Mouse (Mus musculus) heart, adult 2 months (tissue): Measurements from ENCODE around the gene Cr1l. TPM values are rescaled to one million over a fixed set of nuclear protein-coding genes. Genes with fewer than 3 reads are reported as not detected.
A peak's percentile ranks its signal among the peaks of the same experiment; 100 is the strongest.

Source experiments
- DNase-seq, 2 experiments: peaks; one replicate each; pipeline ENCODE4 v3.0.0; 2021
- H3K27ac ChIP-seq: fragments of 200-600 bp; 2 replicates; pipeline ENCODE4 v1.8.1; 2022
- H3K27me3 ChIP-seq: fragments of 200-500 bp; 2 replicates; pipeline ENCODE4 v1.6.1; 2012; ENCODE audit warnings: mild to moderate bottlenecking, low read length, inconsistent platforms, mixed read lengths; ENCODE audit not compliant: control insufficient read depth, insufficient read depth
- H3K36me3 ChIP-seq: fragments of 200-500 bp; 2 replicates; pipeline ENCODE4 v1.6.1; 2012; ENCODE audit warnings: low read length, inconsistent platforms; ENCODE audit not compliant: control insufficient read depth, insufficient read depth
- H3K4me1 ChIP-seq: fragments of 200-500 bp; 2 replicates; pipeline ENCODE4 v1.6.1; 2011; ENCODE audit warnings: low read length; ENCODE audit not compliant: control insufficient read depth, insufficient read depth
- H3K4me3 ChIP-seq: fragments of 200-600 bp; 2 replicates; pipeline ENCODE4 v1.8.1; 2022
- H3K79me2 ChIP-seq: fragments of 200-500 bp; replicated peaks from 2 replicates; pipeline ENCODE4 v1.6.1; 2012; ENCODE audit warnings: mild to moderate bottlenecking, inconsistent platforms, low read length, moderate library complexity, mixed read lengths; ENCODE audit not compliant: control insufficient read depth, insufficient read depth
- H3K9ac ChIP-seq: fragments of 200-500 bp; 2 replicates; pipeline ENCODE4 v1.6.1; 2012; ENCODE audit warnings: low read depth, mild to moderate bottlenecking, control low read depth, inconsistent platforms, low read length, mixed read lengths
- CTCF ChIP-seq: fragments of 200-600 bp; IDR thresholded peaks from 2 replicates; pipeline ENCODE4 v1.8.1; 2022; ENCODE audit warnings: antibody characterized with exemption, mild to moderate bottlenecking, moderate library complexity
- EP300 ChIP-seq: fragments of 200-500 bp; IDR thresholded peaks from 2 replicates; pipeline ENCODE4 v1.6.1; 2011; ENCODE audit warnings: low read depth, low read length, control low read depth; ENCODE audit not compliant: insufficient read depth
- POLR2A ChIP-seq: fragments of 200-500 bp; IDR thresholded peaks from 2 replicates; pipeline ENCODE4 v1.6.1; 2011; ENCODE audit warnings: mild to moderate bottlenecking, low read depth, low read length, control low read depth; ENCODE audit not compliant: insufficient read depth
- WGBS: fragments of 180-500 bp; shearing (Covaris S2); methylation state at CpG from one replicate; pipeline ENCODE4 v1.1.7; 2018; 5-methylcytosine and 5-hydroxymethylcytosine counted together
- intact Hi-C: fragments of 180-260 bp; cut with DNase I; formaldehyde crosslinking; loops from one replicate; pipeline ENCODE4 v1.15.1; 2025
- polyA plus RNA-seq: library from polyadenylated mRNA; depleted of rRNA; stranded (reverse); fragments of >200 nt; gene quantifications from 2 replicates; pipeline ENCODE4 v1.2.3, GENCODE M21; 2012; rRNA removed
- total RNA-seq, 2 experiments: library from RNA; stranded (reverse); gene quantifications; 2 replicates each; pipeline ENCODE4 v1.2.3; 2021

The Cr1l gene
- total and polyA plus RNA-seq, 3 experiments: 63.3 to 75.1 (median 64.7) TPM

DNA sequence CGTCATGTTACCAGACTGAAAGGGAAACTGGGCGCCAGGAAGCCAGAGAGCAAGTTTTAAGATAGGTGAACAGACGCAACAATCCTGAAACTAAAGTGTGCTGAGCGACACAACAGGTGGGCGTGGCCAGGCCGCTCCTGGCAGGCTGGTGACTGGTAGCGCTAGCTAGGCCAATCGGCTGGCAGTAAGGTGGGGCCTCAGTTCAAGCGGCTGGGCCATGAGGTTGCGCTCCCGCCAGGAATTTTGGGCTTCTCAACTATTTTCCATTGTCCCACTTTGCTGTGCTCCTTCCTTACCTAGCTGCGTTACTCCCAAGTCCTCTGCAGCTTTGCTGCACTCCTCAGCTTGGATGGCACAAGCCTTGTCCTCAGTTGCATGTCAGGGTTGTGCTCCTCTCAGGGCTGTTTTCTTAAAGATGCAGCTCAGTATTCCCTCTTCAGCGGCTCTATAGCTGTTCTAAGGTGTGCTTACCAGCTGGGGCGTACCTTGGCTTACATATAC, 39.1 kb downstream of the Cr1l start, which contains the start of gene Cd46:
Gene Cd46 (minus strand): TSS at position 30 of the 501 bp plus-strand sequence.
- intact Hi-C loops: loop anchor here (5.0 to 10.0 kb wide), 2 partner anchors 35 to 117 kb away; no protein-coding TSS in a partner anchor
- no peaks in the 10 kb centered on the region for H3K27me3 ChIP-seq
- peak; percentile 73 to 82 for DNase-seq
- WGBS: 5% methylated on average over 14 of the region's 14 CpGs
- no peaks in the 10 kb centered on the region for H3K79me2 ChIP-seq
- H3K9ac ChIP-seq: peak within 1 kb of the TSS; percentile 74
- TF ChIP-seq POLR2A (peak; percentile 56), CTCF (no peak), EP300 (no peak)
- peaks cover 2% of the 10 kb centered on the region for H3K4me1 ChIP-seq
- H3K27ac ChIP-seq: peak within 1 kb of the TSS; percentile 29
- H3K36me3 ChIP-seq: no peaks in the 10 kb centered on the region
- peak within 1 kb of the TSS; percentile 48 for H3K4me3 ChIP-seq

DNA sequence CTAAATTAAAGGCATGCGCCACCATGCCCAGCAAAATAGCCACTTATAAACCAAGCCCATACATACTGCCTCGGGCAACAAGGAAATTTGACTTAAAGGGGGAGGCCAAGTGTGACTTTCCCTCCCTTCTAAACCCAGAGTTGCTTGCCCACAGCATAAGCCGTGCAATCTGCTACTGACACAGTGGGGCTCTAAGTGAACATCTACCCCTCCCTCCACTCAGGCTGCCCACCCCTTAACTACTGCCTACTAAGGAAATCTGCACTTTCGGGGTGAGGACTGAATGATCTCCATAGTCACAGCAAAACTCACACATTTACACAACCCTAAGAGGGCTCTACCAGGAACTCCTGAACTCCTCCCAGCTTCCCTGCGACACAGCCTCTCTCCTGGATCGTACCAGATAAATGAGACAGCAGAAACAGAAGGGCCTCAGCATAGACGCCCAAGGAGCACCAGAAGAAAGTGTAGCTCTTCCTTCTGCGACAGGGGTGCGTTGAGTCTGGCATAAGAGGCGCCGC, 39.6 kb downstream of the Cr1l start:
- TF ChIP-seq CTCF (no peak), EP300 (no peak), POLR2A (no peak)
- no peak for DNase-seq
- H3K4me1 ChIP-seq: peaks cover 2% of the 10 kb centered on the region
- intact Hi-C loops: loop anchor here (5.0 to 10.0 kb wide), 2 partner anchors 36 to 117 kb away; no protein-coding TSS in a partner anchor
- H3K9ac ChIP-seq: peak overlapping the region; percentile 74
- no peaks in the 10 kb centered on the region for H3K79me2 ChIP-seq
- H3K4me3 ChIP-seq: peak overlapping the region; percentile 48
- H3K27ac ChIP-seq: peak overlapping the region; percentile 29
- 21% methylated on average over 11 of the region's 11 CpGs for WGBS
- H3K36me3 ChIP-seq: no peaks in the 10 kb centered on the region
- H3K27me3 ChIP-seq: no peaks in the 10 kb centered on the region

DNA sequence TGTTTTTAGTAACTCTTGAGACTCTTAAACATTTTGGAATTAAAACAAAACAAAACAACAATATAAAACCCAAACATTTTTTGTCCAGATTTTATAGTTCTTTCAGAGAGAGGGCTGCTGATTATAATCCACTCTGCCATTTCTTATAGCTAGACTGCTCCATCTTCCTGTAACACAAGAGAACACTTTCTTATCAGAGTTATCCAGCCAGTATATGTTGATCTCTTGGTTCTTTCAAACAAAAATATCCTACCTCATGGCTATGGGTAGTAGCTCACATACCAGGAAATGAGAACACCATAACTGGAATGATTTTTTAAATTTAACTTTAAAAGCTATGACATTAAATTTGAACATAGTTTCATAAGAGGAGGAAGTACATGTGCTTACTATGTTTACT, 49.2 kb downstream of the Cr1l start:
- intact Hi-C loops: no loop called here
- no peak overlapping the region for H3K9ac ChIP-seq
- no peak for DNase-seq

More for the DNA sequence above, 49.2 kb downstream of the Cr1l start:
- Histone ChIP-seq H3K27me3 (no peaks in the 10 kb centered on the region), H3K27ac (no peak overlapping the region), H3K4me1 (no peaks in the 10 kb centered on the region), H3K4me3 (no peak overlapping the region), H3K79me2 (no peaks in the 10 kb centered on the region), H3K36me3 (no peaks in the 10 kb centered on the region)
- TF ChIP-seq CTCF (no peak), POLR2A (no peak), EP300 (no peak)

Other genes starting within 250 kb of the Cr1l start
- gene Cd34, start 192.8 kb downstream of the Cr1l start, total RNA-seq: 10 to 100 TPM; 73.6 to 92.6 TPM
- gene Cd34, start 192.8 kb downstream of the Cr1l start, polyA plus RNA-seq: 86.5 and 172 TPM in 2 replicates
- 1 to 10 TPM in 1 of 2 experiments, under 1 TPM in 1; 0.73 to 1.0 TPM for gene Cd46, start 39.3 kb downstream of the Cr1l start, total RNA-seq
- 0.66 and 1.2 TPM in 2 replicates for gene Cd46, start 39.3 kb downstream of the Cr1l start, polyA plus RNA-seq
- gene Cr2, start 45.1 kb upstream of the Cr1l start, total RNA-seq: under 1 TPM; 0.26 to 0.75 TPM
- gene Cr2, start 45.1 kb upstream of the Cr1l start, polyA plus RNA-seq: 0.21 and 0.94 TPM in 2 replicates